ENCODE assay signal across 23 mouse cellular contexts in the genomic region with DNA sequence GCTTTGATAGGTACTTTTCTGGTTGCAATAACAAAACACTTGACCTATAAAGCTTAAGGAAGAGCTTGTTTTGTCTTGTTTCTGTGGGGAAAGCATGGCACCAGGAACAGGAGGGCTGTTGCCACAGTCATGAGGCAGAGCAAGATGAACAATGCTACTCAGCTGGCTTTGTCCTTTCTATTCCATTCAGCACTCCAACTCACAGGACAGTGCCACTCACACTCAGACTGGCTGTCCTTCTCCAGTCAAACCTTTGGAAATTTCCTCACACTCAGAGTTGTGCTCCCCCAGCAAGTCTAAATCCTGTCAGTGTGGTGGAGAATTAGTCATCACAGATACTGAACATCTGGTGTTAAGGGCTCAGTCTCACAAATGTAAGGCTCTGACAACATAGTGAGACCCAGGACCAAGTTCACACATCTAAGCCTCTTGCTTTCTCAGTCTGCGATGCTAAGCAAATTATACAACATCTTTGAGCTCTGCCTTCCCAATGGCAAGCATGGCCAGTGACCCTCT.
A peak's percentile ranks its signal among the peaks of the same experiment; 100 is the strongest.
DNase-seq lines count a peak whose midpoint lies in the region; ATAC-seq and TF ChIP-seq lines count a peak whose summit lies in the region.
"Had no signal": no experiment of that assay in that cellular context is flagged by ENCODE, and none has a peak within 500 bp of the region (broad histone marks: within the 10 kb centered on the region; RNA-seq: fewer than 3 reads in every experiment).

No protein-coding gene starts in this region.

- no peak for TF ChIP-seq CTCF in stomach, postnatal 0 days (IDR thresholded peaks at IDR 0.05; ENCODE audit: low read depth)

- 83% methylated on average over 1 of the region's 1 CpGs for WGBS in heart, embryonic 10.5 days
- WGBS in stomach, embryonic 16.5 days, result 77% methylated on average over 1 of the region's 1 CpGs
- WGBS in stomach, postnatal 0 days, result 81% methylated on average over 1 of the region's 1 CpGs

- H3K4me3 ChIP-seq in heart, embryonic 10.5 days, result no peak overlapping the region
- H3K4me3 ChIP-seq in stomach, embryonic 16.5 days (replicated peaks; ENCODE audit: low read length), result no peak overlapping the region
- H3K4me3 ChIP-seq in stomach, postnatal 0 days (ENCODE audit: low read depth, low read length), result no peak overlapping the region
- H3K4me3 ChIP-seq: embryonic facial prominence, embryonic 15.5 days; erythroblast, embryonic 14.5 days; forebrain, embryonic 15.5 days; heart, embryonic 15.5 days; hindbrain, embryonic 15.5 days had no signal

- no peak overlapping the region for H3K27ac ChIP-seq in heart, embryonic 10.5 days
- peak overlapping the region; percentile 8; the same call in 1 of the 2 replicates for H3K27ac ChIP-seq in stomach, embryonic 16.5 days (ENCODE audit: low read length)
- no peak overlapping the region for H3K27ac ChIP-seq in stomach, postnatal 0 days (replicated peaks)
- H3K27ac ChIP-seq: forebrain, embryonic 15.5 days; heart, embryonic 15.5 days; hindbrain, embryonic 15.5 days had no signal

- no peaks in the 10 kb centered on the region for H3K36me3 ChIP-seq in heart, embryonic 10.5 days
- H3K36me3 ChIP-seq in stomach, embryonic 16.5 days (ENCODE audit: control insufficient read depth, insufficient read depth, low read length), result no peaks in the 10 kb centered on the region
- H3K36me3 ChIP-seq in stomach, postnatal 0 days (ENCODE audit: control insufficient read depth, insufficient read depth, low read length), result no peaks in the 10 kb centered on the region
- H3K36me3 ChIP-seq: embryonic facial prominence, embryonic 15.5 days; forebrain, embryonic 15.5 days; heart, embryonic 15.5 days; hindbrain, embryonic 15.5 days had no signal

- no peak for ATAC-seq in stomach, embryonic 16.5 days (ENCODE audit: insufficient read depth, low FRiP score)
- no peak for ATAC-seq in stomach, postnatal 0 days (ENCODE audit: low FRiP score, low TSS enrichment)
- ATAC-seq in megakaryocyte progenitor cell, adult 5-6 weeks (replicated peaks; ENCODE audit: poor library complexity), result peak; percentile 50; the same call in 1 of the 2 replicates
- ATAC-seq: forebrain, embryonic 15.5 days; intestine, embryonic 16.5 days had no signal

- H3K9ac ChIP-seq in stomach, embryonic 16.5 days (ENCODE audit: low read length), result no peak overlapping the region
- no peak overlapping the region for H3K9ac ChIP-seq in stomach, postnatal 0 days (ENCODE audit: low read length)
- H3K9ac ChIP-seq: embryonic facial prominence, embryonic 15.5 days; forebrain, embryonic 15.5 days; heart, embryonic 15.5 days; hindbrain, embryonic 15.5 days had no signal

- no peaks in the 10 kb centered on the region for H3K27me3 ChIP-seq in heart, embryonic 10.5 days (ENCODE audit: insufficient read depth, poor library complexity, severe bottlenecking)
- no peaks in the 10 kb centered on the region for H3K27me3 ChIP-seq in stomach, embryonic 16.5 days (ENCODE audit: control insufficient read depth, insufficient read depth, low read length)
- H3K27me3 ChIP-seq in stomach, postnatal 0 days (ENCODE audit: control insufficient read depth, insufficient read depth, low read length), result no peaks in the 10 kb centered on the region
- H3K27me3 ChIP-seq: CH12.LX; embryonic facial prominence, embryonic 15.5 days; forebrain, embryonic 15.5 days; heart, embryonic 15.5 days; hindbrain, embryonic 15.5 days had no signal

- no peaks in the 10 kb centered on the region for H3K9me3 ChIP-seq in heart, embryonic 10.5 days
- H3K9me3 ChIP-seq in stomach, embryonic 16.5 days (replicated peaks; ENCODE audit: control insufficient read depth, low read length), result no peaks in the 10 kb centered on the region
- H3K9me3 ChIP-seq in stomach, postnatal 0 days (ENCODE audit: control insufficient read depth, low read length), result no peaks in the 10 kb centered on the region
- H3K9me3 ChIP-seq: embryonic facial prominence, embryonic 15.5 days; forebrain, embryonic 15.5 days; heart, embryonic 15.5 days; hindbrain, embryonic 15.5 days had no signal

- no peaks in the 10 kb centered on the region for H3K4me1 ChIP-seq in heart, embryonic 10.5 days
- 0 out of 2 replicates have a peak, but pooled peaks cover 4% of the 10 kb centered on the region for H3K4me1 ChIP-seq in stomach, embryonic 16.5 days (ENCODE audit: control insufficient read depth, insufficient read depth, low read length)
- H3K4me1 ChIP-seq in stomach, postnatal 0 days (replicated peaks; ENCODE audit: control insufficient read depth, insufficient read depth), result no peaks in the 10 kb centered on the region
- H3K4me1 ChIP-seq: embryonic facial prominence, embryonic 15.5 days; forebrain, embryonic 15.5 days; heart, embryonic 15.5 days; hindbrain, embryonic 15.5 days had no signal

- no peak overlapping the region for H3K4me2 ChIP-seq in stomach, embryonic 16.5 days (ENCODE audit: low read depth, low read length)
- no peak overlapping the region for H3K4me2 ChIP-seq in stomach, postnatal 0 days (replicated peaks; ENCODE audit: low read depth)
- H3K4me2 ChIP-seq: embryonic facial prominence, embryonic 15.5 days; forebrain, embryonic 15.5 days; heart, embryonic 11.5 days; heart, embryonic 15.5 days; hindbrain, embryonic 15.5 days had no signal

- TF ChIP-seq EP300 in stomach, postnatal 0 days (optimal IDR thresholded peaks at IDR 0.05), result no peak

- peak; percentile 6 for DNase-seq in adrenal gland, postnatal 10 days
- DNase-seq in adrenal gland, adult 18-20 months (ENCODE audit: low spot score in 2 of 2), result no peak
- DNase-seq in heart, embryonic 10.5 days (ENCODE audit: low spot score), result peak; percentile 69
- no peak for DNase-seq in heart, postnatal 36 days
- no peak for DNase-seq in stomach, postnatal 0 days (ENCODE audit: low spot score)
- DNase-seq in layer of hippocampus, adult 18-20 months (ENCODE audit: low spot score in 2 of 2), result no peak
- DNase-seq: adrenal gland, adult 8-10 months; cerebellum, adult 11-12 months; cerebellum, adult 9-10 months; cerebellum, postnatal 25 days; gastrocnemius, postnatal 14 days; heart, adult 18-20 months; heart, postnatal 14 days had no signal

- intact Hi-C loops in heart, postnatal 36 days (cut with DNase I), result no loop called here

Comparison
In these comparisons a context has a peak if more than half of its experiments do, and no peak if none do; other contexts are left out.
1. DNase-seq: peak in adrenal gland, postnatal 10 days (single experiment) and heart, embryonic 10.5 days (single experiment); none in adrenal gland, adult 18-20 months (0 of 2), heart, postnatal 36 days (0 of 2), stomach, postnatal 0 days (single experiment) and layer of hippocampus, adult 18-20 months (0 of 2).